36 mouse cellular contexts compared by ENCODE assay signal in the genomic region with DNA sequence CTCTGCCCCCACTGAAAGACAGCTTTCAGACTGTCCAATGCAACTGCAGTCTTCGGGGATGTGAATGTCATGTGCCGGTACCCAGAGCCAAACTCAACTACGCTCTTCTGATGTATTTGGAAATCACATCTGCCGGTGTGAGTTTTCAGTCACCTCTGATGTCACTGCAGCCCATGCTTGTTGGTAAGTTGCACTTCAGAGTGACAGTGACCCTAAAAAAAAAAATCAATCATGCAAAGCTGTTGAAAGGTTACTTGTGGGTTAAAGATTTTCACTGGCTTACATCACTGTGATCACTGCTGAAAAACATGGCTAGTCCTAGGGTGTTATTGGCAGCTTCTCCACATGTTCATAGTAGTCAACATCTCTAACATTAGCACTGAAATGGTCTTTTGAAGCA. TPM values are rescaled to one million over a fixed set of nuclear protein-coding genes. Genes with fewer than 3 reads are reported as not detected.
"Had no signal": no experiment of that assay in that cellular context is flagged by ENCODE, and none has a peak within 500 bp of the region (broad histone marks: within the 10 kb centered on the region; RNA-seq: fewer than 3 reads in every experiment).

No protein-coding gene starts in this region.

- H3K4me1 ChIP-seq: heart, embryonic 10.5 days; heart, embryonic 12.5 days; heart, embryonic 13.5 days; heart, embryonic 15.5 days; hindbrain, embryonic 10.5 days; hindbrain, embryonic 12.5 days; hindbrain, embryonic 13.5 days; hindbrain, embryonic 15.5 days; intestine, embryonic 15.5 days; kidney, embryonic 15.5 days had no signal

- H3K9ac ChIP-seq: heart, embryonic 12.5 days; heart, embryonic 13.5 days; heart, embryonic 15.5 days; hindbrain, embryonic 12.5 days; hindbrain, embryonic 13.5 days; hindbrain, embryonic 14.5 days; hindbrain, embryonic 15.5 days; intestine, embryonic 15.5 days; kidney, embryonic 15.5 days had no signal

- H3K27me3 ChIP-seq: heart, embryonic 12.5 days; heart, embryonic 13.5 days; heart, embryonic 15.5 days; hindbrain, embryonic 12.5 days; hindbrain, embryonic 13.5 days; hindbrain, embryonic 15.5 days; intestine, embryonic 15.5 days; kidney, embryonic 15.5 days had no signal

- H3K36me3 ChIP-seq: heart, embryonic 10.5 days; heart, embryonic 12.5 days; heart, embryonic 13.5 days; heart, embryonic 15.5 days; hindbrain, embryonic 10.5 days; hindbrain, embryonic 12.5 days; hindbrain, embryonic 13.5 days; hindbrain, embryonic 15.5 days; intestine, embryonic 15.5 days; kidney, embryonic 15.5 days had no signal

- H3K9me3 ChIP-seq: heart, embryonic 10.5 days; heart, embryonic 12.5 days; heart, embryonic 13.5 days; heart, embryonic 15.5 days; hindbrain, embryonic 10.5 days; hindbrain, embryonic 12.5 days; hindbrain, embryonic 13.5 days; hindbrain, embryonic 15.5 days; intestine, embryonic 15.5 days; kidney, embryonic 15.5 days had no signal

- H3K4me2 ChIP-seq: heart, embryonic 11.5 days; heart, embryonic 12.5 days; heart, embryonic 13.5 days; heart, embryonic 15.5 days; hindbrain, embryonic 12.5 days; hindbrain, embryonic 13.5 days; hindbrain, embryonic 14.5 days; hindbrain, embryonic 15.5 days; intestine, embryonic 15.5 days; kidney, embryonic 15.5 days had no signal

- ATAC-seq: hindbrain, embryonic 16.5 days; hindbrain, postnatal 0 days; inflammation-experienced regulatory T-cells, adult 6 months; intestine, embryonic 15.5 days; intestine, embryonic 16.5 days; intestine, postnatal 0 days had no signal

- DNase-seq: heart, postnatal 10 days; heart, postnatal 14 days; heart, postnatal 36 days; heart, postnatal 4 days; kidney, adult 11 months; kidney, adult 18-20 months; kidney, adult 2 months; kidney, adult 8-10 months; kidney, adult 9 months; kidney, postnatal 10 days; kidney, postnatal 14 days; kidney, postnatal 25 days; kidney, postnatal 36 days; kidney, postnatal 4 days; layer of hippocampus, adult 9-11 months; layer of hippocampus, postnatal 36 days had no signal

- H3K4me3 ChIP-seq: heart, embryonic 10.5 days; heart, embryonic 12.5 days; heart, embryonic 13.5 days; heart, embryonic 15.5 days; hindbrain, embryonic 10.5 days; hindbrain, embryonic 12.5 days; hindbrain, embryonic 13.5 days; hindbrain, embryonic 15.5 days; intestine, embryonic 15.5 days; kidney, embryonic 15.5 days; layer of hippocampus, adult 2 months had no signal

- H3K27ac ChIP-seq: heart, embryonic 10.5 days; heart, embryonic 13.5 days; heart, embryonic 15.5 days; hindbrain, embryonic 10.5 days; hindbrain, embryonic 12.5 days; hindbrain, embryonic 13.5 days; hindbrain, embryonic 14.5 days; hindbrain, embryonic 15.5 days; hindbrain, postnatal 0 days; intestine, embryonic 15.5 days; kidney, embryonic 15.5 days; kidney, postnatal 0 days; layer of hippocampus, adult 2 months had no signal

RNA-seq across cellular contexts. Expression of a gene that starts 28.3 kb away (rescaled TPM):
- total RNA-seq: hematopoietic stem cell, adult 5-6 weeks had no signal
- polyA plus RNA-seq: inflammation-experienced regulatory T-cells, adult 6 months had no signal
